Mouse (Mus musculus) right cerebral cortex, postnatal 10 days (tissue): Measurements from ENCODE around the gene Hsdl1.

Experiments
- DNase-seq, 2 experiments: peaks; one replicate each; pipeline ENCODE4 v3.0.0; 2021; ENCODE audit warnings: low spot score in 2 of 2

Hsdl1 gene

GRCm38 (mm10) chr8:119531397-119531796 is 43.6 kb downstream of the Hsdl1 start:
- DNase-seq, result no peak

GRCm38 (mm10) chr8:119530937-119531336 is 44.0 kb downstream of the Hsdl1 start:
- DNase-seq, result no peak

- DNase-seq, result no peak
Observed at GRCm38 (mm10) chr8:119528762-119529161, 46.2 kb downstream of the Hsdl1 start.

- DNase-seq, result no peak
Observed at GRCm38 (mm10) chr8:119520102-119520501, 54.9 kb downstream of the Hsdl1 start.

- DNase-seq, result no peak
Observed at GRCm38 (mm10) chr8:119516674-119517073, 58.3 kb downstream of the Hsdl1 start.

GRCm38 (mm10) chr8:119515767-119516166 is 59.2 kb downstream of the Hsdl1 start:
- no peak for DNase-seq

GRCm38 (mm10) chr8:119514940-119515339 is 60.0 kb downstream of the Hsdl1 start:
- no peak for DNase-seq

- no peak for DNase-seq
Observed at GRCm38 (mm10) chr8:119513405-119513804, 61.6 kb downstream of the Hsdl1 start.
